Mouse (Mus musculus) pancreas, adult 10 weeks (tissue): ENCODE results near the gene Olfr1016. TPM values are rescaled to one million over a fixed set of nuclear protein-coding genes. Genes with fewer than 3 reads are reported as not detected.

Experiments used
- polyA plus RNA-seq: library from polyadenylated mRNA; stranded (reverse); fragments of 350-450 nt; fragmentation: Illumina TruSeq; extraction: RNeasy Lipid Tissue Mini Kit (QIAGEN cat#74804); gene quantifications from one replicate; pipeline ENCODE4 v1.2.3, GENCODE M21; 2015; ENCODE audit warnings: low read depth, low replicate concordance; ENCODE audit not compliant: insufficient read depth

The Olfr1016 gene
- polyA plus RNA-seq = not detected

GRCm38 (mm10) chr2:85802444-85802843 lies at the start of gene Olfr1016:
Olfr1016 (minus strand) TSS chr2:85802544.

GRCm38 (mm10) chr2:85846730-85847129 lies 44.4 kb upstream of the Olfr1016 start, which contains the start of gene Olfr1020:
Olfr1020 (plus strand) TSS chr2:85847030.

GRCm38 (mm10) chr2:85845383-85845782 lies 43.0 kb upstream of the Olfr1016 start, which contains the start of gene Olfr1019:
Olfr1019 (minus strand) TSS chr2:85845483.

GRCm38 (mm10) chr2:85818179-85818578 lies 15.8 kb upstream of the Olfr1016 start, which contains the start of gene Olfr1018:
Olfr1018 (plus strand) TSS chr2:85818479.

GRCm38 (mm10) chr2:85781717-85782116 lies 20.6 kb downstream of the Olfr1016 start, which contains the start of gene Olfr1015:
Olfr1015 (plus strand) TSS chr2:85782017.

GRCm38 (mm10) chr2:85772413-85772812 lies 29.9 kb downstream of the Olfr1016 start, which contains the start of gene Olfr1014:
Olfr1014 (plus strand) TSS chr2:85772713.

GRCm38 (mm10) chr2:85766798-85767197 lies 35.5 kb downstream of the Olfr1016 start, which contains the start of gene Olfr1013:
Olfr1013 (plus strand) TSS chr2:85767098.

GRCm38 (mm10) chr2:85762666-85763065 lies 39.7 kb downstream of the Olfr1016 start, which contains the start of gene Olfr1012:
Olfr1012 (minus strand) TSS chr2:85762766.

Other genes starting within 250 kb of the Olfr1016 start
- not detected for gene Olfr996, start 223.3 kb downstream of the Olfr1016 start, polyA plus RNA-seq
- gene Olfr998, start 213.6 kb downstream of the Olfr1016 start, polyA plus RNA-seq = not detected
- not detected for gene Olfr1000, start 190.6 kb downstream of the Olfr1016 start, polyA plus RNA-seq
- gene Olfr1002, start 151.8 kb downstream of the Olfr1016 start, polyA plus RNA-seq = not detected
- gene Olfr154, start 138.1 kb downstream of the Olfr1016 start, polyA plus RNA-seq = not detected
- gene Olfr1006, start 123.8 kb downstream of the Olfr1016 start, polyA plus RNA-seq = not detected
- gene Olfr1008, start 113.1 kb downstream of the Olfr1016 start, polyA plus RNA-seq = not detected
- not detected for gene Olfr1009, start 87.1 kb downstream of the Olfr1016 start, polyA plus RNA-seq
- gene Olfr1012, start 39.8 kb downstream of the Olfr1016 start, polyA plus RNA-seq = not detected
- not detected for gene Olfr1013, start 35.4 kb downstream of the Olfr1016 start, polyA plus RNA-seq
- gene Olfr1014, start 29.8 kb downstream of the Olfr1016 start, polyA plus RNA-seq = not detected
- gene Olfr1015, start 20.5 kb downstream of the Olfr1016 start, polyA plus RNA-seq = not detected
- gene Olfr1018, start 15.9 kb upstream of the Olfr1016 start, polyA plus RNA-seq = not detected
- not detected for gene Olfr1019, start 42.9 kb upstream of the Olfr1016 start, polyA plus RNA-seq
- gene Olfr1020, start 44.5 kb upstream of the Olfr1016 start, polyA plus RNA-seq = not detected
- not detected for gene Olfr1022, start 66.0 kb upstream of the Olfr1016 start, polyA plus RNA-seq
- gene Olfr1023, start 83.1 kb upstream of the Olfr1016 start, polyA plus RNA-seq = not detected
- not detected for gene Olfr1024, start 102.5 kb upstream of the Olfr1016 start, polyA plus RNA-seq
- gene Olfr1025-ps1, start 112.6 kb upstream of the Olfr1016 start, polyA plus RNA-seq = not detected
- not detected for gene Olfr1026, start 119.0 kb upstream of the Olfr1016 start, polyA plus RNA-seq
- not detected for gene Olfr1028, start 147.9 kb upstream of the Olfr1016 start, polyA plus RNA-seq
- not detected for gene Olfr1029, start 171.4 kb upstream of the Olfr1016 start, polyA plus RNA-seq
- gene Olfr1030, start 176.7 kb upstream of the Olfr1016 start, polyA plus RNA-seq = not detected
- not detected for gene Olfr1031, start 187.8 kb upstream of the Olfr1016 start, polyA plus RNA-seq
- gene Olfr1032, start 203.0 kb upstream of the Olfr1016 start, polyA plus RNA-seq = not detected
- gene Olfr1033, start 218.1 kb upstream of the Olfr1016 start, polyA plus RNA-seq = 0.72 TPM
- gene Olfr1034, start 243.3 kb upstream of the Olfr1016 start, polyA plus RNA-seq = 0.17 TPM